Mouse (Mus musculus) G1E (cell line): ENCODE results near the gene Ccdc88c.

Experiments used
- CTCF ChIP-seq: IDR thresholded peaks from 2 replicates; pipeline ENCODE4 v1.5.1; 2012; ENCODE audit warnings: low read depth, low read length, inconsistent platforms, mixed read lengths
- GATA1 ChIP-seq: IDR thresholded peaks from 2 replicates; pipeline ENCODE4 v1.6.1; 2012; ENCODE audit warnings: borderline replicate concordance, low read length, inconsistent platforms, mixed read lengths
- GATA2 ChIP-seq: IDR thresholded peaks from 2 replicates; pipeline ENCODE4 v1.6.1; 2012; ENCODE audit warnings: low read depth, low read length, inconsistent platforms, borderline replicate concordance
- POLR2AphosphoS5 ChIP-seq: IDR thresholded peaks from 2 replicates; pipeline ENCODE4 v1.6.1; 2012; ENCODE audit warnings: low read depth, low read length, inconsistent platforms; ENCODE audit not compliant: insufficient replicate concordance

DNA sequence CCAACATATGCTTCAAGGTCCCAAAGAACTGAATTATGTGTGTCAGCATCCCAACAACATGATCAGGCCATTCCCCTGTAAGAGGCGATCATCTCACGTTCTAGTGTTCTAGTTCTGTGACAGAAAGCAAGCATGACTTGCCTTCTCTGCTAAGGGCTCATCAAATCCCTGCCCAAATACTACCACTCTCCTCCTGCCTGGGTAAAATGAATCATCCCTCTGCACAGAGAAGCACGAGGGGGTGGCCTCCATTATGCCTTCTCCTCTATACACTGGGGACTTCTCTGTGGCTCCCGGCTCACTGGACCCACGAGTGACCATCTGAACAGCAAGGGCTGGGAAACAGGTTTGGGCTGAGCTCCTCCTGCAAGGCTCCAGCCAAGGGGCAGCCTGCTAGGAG lies 49.2 kb downstream of the Ccdc88c start:
- TF ChIP-seq CTCF (no peak), GATA1 (no peak), GATA2 (no peak), POLR2AphosphoS5 (no peak)
